Mouse (Mus musculus) heart, embryonic 11.5 days (tissue): ENCODE data around the gene Tjp3. TPM values are rescaled to one million over a fixed set of nuclear protein-coding genes. Genes with fewer than 3 reads are reported as not detected.

Source experiments
- ATAC-seq: fragments of 200-750 bp; cut with Nextera tagmentation; replicated peaks from 2 replicates; pipeline ENCODE4 v1.8.0; 2017; ENCODE audit warnings: moderate library complexity; ENCODE audit not compliant: insufficient number of reproducible peaks, low FRiP score, low TSS enrichment
- H3K27ac ChIP-seq: fragments of 300-500 bp; sonication (generic); 2 replicates; pipeline ENCODE4 v1.5.1; 2014; ENCODE audit warnings: mild to moderate bottlenecking, low read depth, low read length
- H3K27me3 ChIP-seq: fragments of 300-500 bp; sonication (generic); 2 replicates; pipeline ENCODE4 v1.6.1; 2014; ENCODE audit warnings: mild to moderate bottlenecking, low read length, mixed read lengths; ENCODE audit not compliant: control insufficient read depth, insufficient read depth
- H3K36me3 ChIP-seq: fragments of 300-500 bp; sonication (generic); 2 replicates; pipeline ENCODE4 v1.6.1; 2014; ENCODE audit warnings: mild to moderate bottlenecking, low read length, moderate library complexity, mixed read lengths; ENCODE audit not compliant: control insufficient read depth, insufficient read depth
- H3K4me1 ChIP-seq: fragments of 300-500 bp; sonication (generic); 2 replicates; pipeline ENCODE4 v1.6.1; 2014; ENCODE audit warnings: low read length; ENCODE audit not compliant: control insufficient read depth, insufficient read depth
- H3K4me2 ChIP-seq: fragments of 300-500 bp; sonication (generic); 2 replicates; pipeline ENCODE4 v1.6.1; 2014; ENCODE audit warnings: mild to moderate bottlenecking, moderate library complexity
- H3K4me3 ChIP-seq: fragments of 300-500 bp; sonication (generic); 2 replicates; pipeline ENCODE4 v1.5.1; 2014; ENCODE audit warnings: low read depth, low read length
- H3K9ac ChIP-seq: fragments of 300-500 bp; sonication (generic); 2 replicates; pipeline ENCODE4 v1.6.1; 2014; ENCODE audit warnings: mild to moderate bottlenecking, low read depth, low read length, moderate library complexity
- H3K9me3 ChIP-seq: fragments of 300-500 bp; sonication (generic); replicated peaks from 2 replicates; pipeline ENCODE4 v1.6.1; 2016; ENCODE audit warnings: low read length; ENCODE audit not compliant: control insufficient read depth
- WGBS: fragments of 180-500 bp; shearing (Covaris S2); extraction: QIAGEN DNeasy Blood & Tissue Kit; methylation state at CpG from one replicate; pipeline ENCODE4 v1.1.7; 2014; ENCODE audit not compliant: insufficient replicate concordance; 5-methylcytosine and 5-hydroxymethylcytosine counted together
- polyA plus RNA-seq: library from polyadenylated mRNA; unstranded; fragments of >200 nt; fragmentation: Nextera tagmentation; extraction: Ambion mirVana; gene quantifications from 2 replicates; pipeline ENCODE4 v1.2.1, GENCODE M21; 2014

The Tjp3 gene
- polyA plus RNA-seq, 1 experiment from 2014 or later = 1.4 TPM

DNA sequence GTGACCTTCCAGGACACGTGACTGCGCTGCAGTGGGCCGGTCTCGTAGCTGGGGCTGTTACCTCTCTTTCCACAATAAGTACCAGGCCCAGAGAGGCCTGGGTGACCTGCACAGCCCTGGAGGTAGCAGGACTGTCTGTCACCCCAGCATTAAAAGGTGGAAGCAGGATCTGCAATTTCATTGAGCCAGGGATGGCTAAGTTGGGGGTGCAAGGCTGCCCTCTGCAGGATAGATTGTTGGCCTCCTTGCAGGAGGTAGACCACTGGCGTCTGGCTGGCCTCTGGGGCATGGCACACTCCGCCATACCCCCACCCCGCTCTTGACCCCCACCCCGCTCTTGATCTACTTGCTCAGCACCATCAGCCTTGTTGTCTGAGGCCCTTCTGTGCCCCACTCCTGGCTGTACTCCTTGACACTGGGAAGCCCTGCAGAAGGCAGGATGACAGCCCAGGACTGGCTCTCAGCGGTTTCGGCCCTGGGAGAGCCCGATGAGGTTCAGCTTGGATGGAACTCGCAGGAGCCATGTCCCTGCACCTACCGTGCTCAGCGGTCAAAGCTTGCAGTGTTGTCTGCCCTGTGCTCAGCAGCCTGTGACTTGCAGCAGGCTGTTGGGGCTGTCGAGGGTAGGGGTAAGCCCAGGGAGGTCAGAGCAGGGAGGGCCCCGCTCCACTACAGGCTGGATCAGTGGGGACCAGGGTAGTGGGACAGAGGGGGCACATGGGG lies 25.1 kb upstream of the Tjp3 start:
- H3K4me1 ChIP-seq = peaks cover 26% of the 10 kb centered on the region
- H3K27ac ChIP-seq = no peak overlapping the region
- ATAC-seq = no peak
- H3K4me2 ChIP-seq = peak overlapping the region; percentile 63
- 46% methylated on average over 16 of the region's 16 CpGs for WGBS
- peak overlapping the region; percentile 66; the same call in 1 of the 2 replicates for H3K9ac ChIP-seq
- no peaks in the 10 kb centered on the region for H3K9me3 ChIP-seq
- H3K36me3 ChIP-seq = peaks cover 23% of the 10 kb centered on the region
- H3K27me3 ChIP-seq = no peaks in the 10 kb centered on the region
- H3K4me3 ChIP-seq = peak overlapping the region; percentile 28

DNA sequence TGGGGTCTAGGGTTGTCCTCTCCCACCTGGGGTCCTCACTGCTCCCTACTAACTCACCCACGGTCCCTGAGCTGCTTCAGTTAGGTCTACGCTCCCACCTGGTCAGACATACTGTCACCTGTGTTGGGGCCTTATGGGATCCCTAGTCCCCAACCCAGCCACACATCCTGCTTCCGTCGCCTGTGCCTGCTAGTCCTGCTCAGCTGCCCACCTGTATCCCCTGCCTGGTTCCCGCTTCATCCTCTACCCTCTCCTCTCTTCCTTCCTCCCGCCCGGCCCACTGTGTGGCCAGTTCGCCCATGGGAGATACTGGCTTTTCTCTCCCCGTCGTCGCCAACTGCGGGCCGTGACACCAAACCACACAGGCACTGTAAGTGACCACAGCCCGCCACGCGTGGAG lies 24.2 kb upstream of the Tjp3 start:
- peaks cover 26% of the 10 kb centered on the region for H3K4me1 ChIP-seq
- H3K27me3 ChIP-seq = no peaks in the 10 kb centered on the region
- H3K9me3 ChIP-seq = no peaks in the 10 kb centered on the region
- H3K4me2 ChIP-seq = no peak overlapping the region
- H3K27ac ChIP-seq = no peak overlapping the region
- no peak overlapping the region for H3K4me3 ChIP-seq
- WGBS = 89% methylated on average over 16 of the region's 16 CpGs
- ATAC-seq = no peak
- H3K9ac ChIP-seq = no peak overlapping the region
- H3K36me3 ChIP-seq = peaks cover 29% of the 10 kb centered on the region

DNA sequence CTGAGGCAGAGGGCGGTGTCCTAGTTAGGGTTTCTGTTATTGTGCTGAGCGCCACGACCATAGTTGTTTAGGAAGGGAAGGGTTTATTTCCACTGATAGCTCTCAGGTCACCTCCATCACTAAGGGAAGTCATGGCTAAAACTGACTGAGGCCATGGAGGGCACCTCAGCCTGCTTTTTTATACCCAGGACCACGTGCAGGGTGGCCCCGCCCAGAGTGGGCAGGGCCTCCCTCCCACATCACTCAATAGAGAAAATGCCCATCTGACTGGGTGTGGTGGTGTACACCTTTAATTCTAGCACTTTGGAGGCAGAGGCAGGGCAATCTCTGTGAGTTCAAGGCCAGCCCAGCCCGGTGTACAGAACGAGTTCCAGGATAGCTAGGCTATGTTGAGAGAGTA lies 22.8 kb upstream of the Tjp3 start:
- no peak overlapping the region for H3K4me2 ChIP-seq
- WGBS = 81% methylated on average over 7 of the region's 7 CpGs
- H3K36me3 ChIP-seq = peaks cover 35% of the 10 kb centered on the region

DNA sequence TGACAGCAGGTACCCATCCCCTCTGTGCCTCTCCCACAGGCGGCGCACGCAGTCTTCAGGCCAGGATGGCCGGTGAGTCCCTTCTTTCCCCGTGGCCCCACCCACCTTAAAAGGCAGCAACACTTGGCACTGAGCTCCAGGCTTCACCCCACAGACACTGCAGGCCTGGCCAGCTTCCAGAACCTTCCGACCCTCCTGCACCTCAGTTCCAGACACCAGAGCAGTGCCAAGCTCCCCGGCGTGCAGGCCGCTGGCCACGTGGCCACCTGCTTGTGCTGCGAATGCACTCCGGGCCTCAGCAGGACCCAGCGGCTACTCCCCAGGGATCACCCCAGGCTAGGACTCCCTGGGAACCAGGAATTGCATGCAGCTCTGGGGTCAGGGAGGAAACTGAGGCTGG lies 22.2 kb upstream of the Tjp3 start:
- no peak overlapping the region for H3K4me2 ChIP-seq
- peaks cover 40% of the 10 kb centered on the region for H3K36me3 ChIP-seq
- H3K4me3 ChIP-seq = no peak overlapping the region
- ATAC-seq = no peak
- H3K9ac ChIP-seq = no peak overlapping the region
- peaks cover 14% of the 10 kb centered on the region for H3K4me1 ChIP-seq
- no peaks in the 10 kb centered on the region for H3K27me3 ChIP-seq
- no peaks in the 10 kb centered on the region for H3K9me3 ChIP-seq
- 93% methylated on average over 13 of the region's 13 CpGs for WGBS
- H3K27ac ChIP-seq = no peak overlapping the region

More for the DNA sequence above, 22.8 kb upstream of the Tjp3 start:
- ATAC-seq = no peak
- Histone ChIP-seq H3K9me3 (no peaks in the 10 kb centered on the region), H3K27me3 (no peaks in the 10 kb centered on the region), H3K9ac (no peak overlapping the region), H3K27ac (no peak overlapping the region), H3K4me3 (no peak overlapping the region), H3K4me1 (peaks cover 20% of the 10 kb centered on the region)

DNA sequence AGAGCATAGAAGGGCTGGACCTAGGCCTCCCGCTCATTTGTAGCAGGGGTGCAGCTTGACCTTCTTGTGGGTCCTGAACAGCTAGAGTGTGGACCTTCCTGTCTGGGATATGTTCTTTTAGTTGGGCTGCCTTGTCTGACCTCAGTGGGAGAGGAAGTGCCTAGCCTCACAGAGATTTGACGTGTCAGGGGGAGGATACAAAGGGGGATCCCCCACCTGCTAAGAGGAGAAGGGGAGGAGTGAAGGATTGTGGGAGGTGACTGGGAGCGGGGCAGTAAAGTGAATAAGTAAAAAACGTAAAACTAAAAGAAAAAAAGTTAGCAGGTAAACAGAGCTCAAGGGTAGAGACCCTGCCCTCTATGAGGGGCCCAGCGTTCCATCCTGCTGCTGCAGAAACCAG lies 18.2 kb upstream of the Tjp3 start:
- Histone ChIP-seq H3K27me3 (no peaks in the 10 kb centered on the region), H3K9ac (no peak overlapping the region), H3K36me3 (peaks cover 55% of the 10 kb centered on the region), H3K4me2 (no peak overlapping the region), H3K9me3 (no peaks in the 10 kb centered on the region), H3K4me1 (peaks cover 2% of the 10 kb centered on the region), H3K4me3 (no peak overlapping the region), H3K27ac (no peak overlapping the region)
- ATAC-seq = no peak
- 86% methylated on average over 5 of the region's 5 CpGs for WGBS

DNA sequence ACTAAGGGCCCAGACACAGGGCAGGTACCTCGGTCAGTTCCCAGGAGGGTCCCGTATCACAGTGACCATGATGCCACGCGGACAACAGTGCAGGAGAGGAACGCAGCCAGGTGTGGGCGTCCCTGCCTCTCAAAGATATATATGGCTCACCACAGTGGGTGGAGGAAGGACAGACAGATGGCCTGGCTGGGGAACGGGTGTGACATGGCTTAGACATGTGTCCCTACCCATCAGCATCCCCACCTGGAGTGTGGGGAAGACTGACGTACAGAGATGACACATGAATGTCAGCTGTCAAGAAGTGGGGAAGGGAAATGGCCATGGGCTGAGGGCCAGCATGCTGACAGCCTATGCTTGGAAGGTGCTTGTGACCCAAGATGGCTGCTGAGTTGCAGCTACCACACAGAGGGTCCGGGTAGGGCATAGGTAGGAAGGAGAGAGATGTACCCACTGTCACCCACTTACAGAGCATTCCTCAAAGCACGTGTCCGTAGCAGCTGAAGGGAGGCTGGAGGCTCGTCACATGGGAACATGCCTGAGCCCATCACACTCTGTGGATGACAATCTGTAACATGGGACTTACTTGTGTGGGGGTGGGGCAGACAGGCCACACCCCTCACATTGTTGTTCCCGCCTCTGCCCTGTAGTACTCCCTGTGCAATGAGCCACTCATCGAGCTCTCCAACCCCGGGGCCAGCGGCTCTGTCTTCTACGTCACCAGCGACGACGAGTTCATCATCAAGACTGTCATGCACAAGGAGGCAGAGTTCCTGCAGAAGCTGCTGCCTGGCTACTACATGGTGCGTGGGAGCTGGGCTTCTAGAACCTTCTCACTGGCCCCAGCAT lies 15.7 kb upstream of the Tjp3 start:
- Histone ChIP-seq H3K4me1 (peaks cover 26% of the 10 kb centered on the region), H3K27ac (no peak overlapping the region), H3K9me3 (no peaks in the 10 kb centered on the region), H3K9ac (no peak overlapping the region), H3K27me3 (no peaks in the 10 kb centered on the region), H3K4me2 (no peak overlapping the region), H3K36me3 (peaks cover 42% of the 10 kb centered on the region), H3K4me3 (no peak overlapping the region)
- 89% methylated on average over 21 of the region's 21 CpGs for WGBS
- ATAC-seq = no peak

DNA sequence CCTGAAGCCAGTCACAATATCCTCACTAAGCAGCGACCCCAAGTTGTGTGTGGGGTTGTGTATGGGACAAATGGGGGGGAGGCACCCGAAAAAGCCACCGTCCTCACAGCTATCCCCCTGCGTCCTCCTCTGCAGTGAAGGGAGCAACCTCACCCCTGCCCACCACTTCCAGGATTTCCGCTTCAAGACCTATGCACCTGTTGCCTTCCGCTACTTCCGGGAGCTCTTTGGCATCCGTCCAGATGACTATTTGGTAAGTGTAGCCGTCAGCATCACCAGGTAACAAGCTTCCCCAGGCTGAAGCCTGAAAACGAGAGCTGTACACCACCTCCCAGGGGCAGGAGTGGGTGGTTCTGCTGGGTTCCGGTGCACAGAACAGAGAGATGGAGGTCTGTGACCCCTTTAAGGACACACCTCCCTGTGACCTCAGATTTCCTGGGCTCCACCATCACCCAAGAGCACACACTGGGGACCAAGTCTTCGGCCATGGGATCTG lies 14.8 kb upstream of the Tjp3 start:
- Histone ChIP-seq H3K4me3 (no peak overlapping the region), H3K36me3 (peaks cover 37% of the 10 kb centered on the region), H3K9me3 (no peaks in the 10 kb centered on the region), H3K9ac (no peak overlapping the region), H3K4me2 (no peak overlapping the region), H3K27ac (no peak overlapping the region), H3K27me3 (no peaks in the 10 kb centered on the region), H3K4me1 (peaks cover 34% of the 10 kb centered on the region)
- no peak for ATAC-seq
- WGBS = 92% methylated on average over 12 of the region's 12 CpGs

DNA sequence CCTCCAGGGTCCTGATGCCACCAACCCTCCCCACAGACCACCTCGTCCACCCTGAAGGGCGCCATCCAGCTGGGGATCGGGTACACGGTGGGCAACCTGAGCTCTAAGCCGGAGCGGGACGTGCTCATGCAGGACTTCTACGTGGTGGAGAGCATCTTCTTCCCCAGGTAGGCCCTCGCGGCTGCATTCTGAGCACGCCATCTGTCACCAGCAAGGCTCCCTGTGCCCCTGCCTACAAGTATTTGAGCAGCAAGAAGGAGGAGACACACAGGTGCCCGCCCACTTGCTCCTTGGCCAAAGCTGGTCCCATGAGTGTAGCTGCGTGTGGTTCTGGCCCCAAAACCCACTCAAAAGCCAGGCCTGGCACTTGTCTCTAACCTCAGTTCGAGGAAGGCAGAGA lies 14.3 kb upstream of the Tjp3 start:
- Histone ChIP-seq H3K4me1 (peaks cover 40% of the 10 kb centered on the region), H3K27me3 (no peaks in the 10 kb centered on the region), H3K27ac (no peak overlapping the region), H3K9ac (no peak overlapping the region), H3K4me2 (no peak overlapping the region), H3K4me3 (no peak overlapping the region), H3K36me3 (peaks cover 32% of the 10 kb centered on the region), H3K9me3 (no peaks in the 10 kb centered on the region)
- no peak for ATAC-seq
- 89% methylated on average over 14 of the region's 14 CpGs for WGBS
